Mouse (Mus musculus) inflammation-experienced regulatory T-cells, adult 6 months (primary cell): ENCODE measurements around the gene Cox17. TPM values are rescaled to one million over a fixed set of nuclear protein-coding genes. Genes with fewer than 3 reads are reported as not detected.
A peak's percentile ranks its signal among the peaks of the same experiment; 100 is the strongest.

ENCODE experiments used
- ATAC-seq: one replicate; pipeline ENCODE4 v1.8.0; 2017
- polyA plus RNA-seq, 3 experiments: library from polyadenylated mRNA; unstranded; fragments of 100-300 nt; shearing (Covaris generic); gene quantifications; one replicate each; pipeline ENCODE4 v1.2.1; 2017

The Cox17 gene
- polyA plus RNA-seq, 3 experiments from 2014 or later, result 213 to 395 (median 300) TPM

GRCm38 (mm10) chr16:38395060-38395730, 48.4 kb downstream of the Cox17 start:
- no peak for ATAC-seq

GRCm38 (mm10) chr16:38396155-38396554, 49.4 kb downstream of the Cox17 start:
- peak; percentile 57 for ATAC-seq

- ATAC-seq, result no peak
Observed at GRCm38 (mm10) chr16:38398266-38398665, 51.5 kb downstream of the Cox17 start.

GRCm38 (mm10) chr16:38399076-38399475, 52.3 kb downstream of the Cox17 start:
- ATAC-seq, result no peak

GRCm38 (mm10) chr16:38399531-38400231, 52.9 kb downstream of the Cox17 start:
- peak; percentile 18 for ATAC-seq

- ATAC-seq, result no peak
Observed at GRCm38 (mm10) chr16:38400311-38400960, 53.6 kb downstream of the Cox17 start.

- ATAC-seq, result no peak
Observed at GRCm38 (mm10) chr16:38401468-38401867, 54.7 kb downstream of the Cox17 start.

Other genes starting within 250 kb of the Cox17 start
- gene Nr1i2, start 52.2 kb upstream of the Cox17 start, polyA plus RNA-seq, result not detected
- gene Maats1, start 4.8 kb upstream of the Cox17 start, polyA plus RNA-seq, result under 1 TPM in 1 of 3 experiments, not detected in 2; 0.19 TPM
- not detected for gene Gm21987, start within 50 bp of the Cox17 start, polyA plus RNA-seq
- 10 to 100 TPM in 1 of 3 experiments, 1 to 10 TPM in 1, under 1 TPM in 1; 0.95 to 10.3 (median 2.3) TPM for gene Popdc2, start 15.2 kb downstream of the Cox17 start, polyA plus RNA-seq
- gene Pla1a, start 86.2 kb downstream of the Cox17 start, polyA plus RNA-seq, result under 1 TPM in 1 of 3 experiments, not detected in 2; 0.30 TPM
- 10 to 100 TPM; 43.1 to 93.7 (median 71.8) TPM for gene Adprh, start 105.7 kb downstream of the Cox17 start, polyA plus RNA-seq
- gene Cd80, start 108.6 kb downstream of the Cox17 start, polyA plus RNA-seq, result 10 to 100 TPM in 1 of 3 experiments, 1 to 10 TPM in 2; 2.6 to 12.9 (median 3.8) TPM
- gene Timmdc1, start 175.7 kb downstream of the Cox17 start, polyA plus RNA-seq, result 10 to 100 TPM; 10.1 to 18.5 (median 14.4) TPM
- 10 to 100 TPM; 30.8 to 37.8 (median 37.2) TPM for gene Poglut1, start 203.3 kb downstream of the Cox17 start, polyA plus RNA-seq
- 10 to 100 TPM; 33.5 to 34.0 (median 33.6) TPM for gene Tmem39a, start 211.7 kb downstream of the Cox17 start, polyA plus RNA-seq